Mouse (Mus musculus): ENCODE measurements around the gene Klhl29. TPM values are rescaled to one million over a fixed set of nuclear protein-coding genes. Genes with fewer than 3 reads are reported as not detected.
"Not testable (repeated sequence)": the region's sequence is repeated elsewhere in the genome, so short reads cannot be mapped to it uniquely, and the experiment has no call there.

The Klhl29 gene
- polyA plus RNA-seq, 1 experiment from 2014 or later = 2.8 TPM

- H3K4me2 ChIP-seq (ENCODE audit: low read length) = no peak overlapping the region
- H3K27ac ChIP-seq (ENCODE audit: low read depth) = no peak overlapping the region
- H3K36me3 ChIP-seq (ENCODE audit: control insufficient read depth, insufficient read depth, low read length) = no peaks in the 10 kb centered on the region
- no peaks in the 10 kb centered on the region for H3K27me3 ChIP-seq (replicated peaks; ENCODE audit: control insufficient read depth, insufficient read depth, low read length)
- ATAC-seq (replicated peaks; ENCODE audit: low FRiP score, low TSS enrichment, low read depth) = no peak
- DNase-seq (ENCODE audit: low spot score) = no peak
- no peak overlapping the region for H3K9ac ChIP-seq (ENCODE audit: low read length)
- H3K4me3 ChIP-seq (ENCODE audit: low read depth, low read length) = no peak overlapping the region
- H3K9me3 ChIP-seq (ENCODE audit: control insufficient read depth, low read length) = no peaks in the 10 kb centered on the region
- WGBS = 34% methylated on average over 6 of the region's 6 CpGs
- H3K4me1 ChIP-seq (replicated peaks; ENCODE audit: control insufficient read depth, insufficient read depth, low read length) = peaks cover 9% of the 10 kb centered on the region
Measured at GRCm38 (mm10) chr12:5345088-5345487, 30.4 kb downstream of the Klhl29 start.

GRCm38 (mm10) chr12:5344457-5344856 is 31.0 kb downstream of the Klhl29 start:
- H3K4me1 ChIP-seq (replicated peaks; ENCODE audit: control insufficient read depth, insufficient read depth, low read length); H3K9ac ChIP-seq (ENCODE audit: low read length); H3K4me2 ChIP-seq (ENCODE audit: low read length); DNase-seq (ENCODE audit: low spot score); H3K27me3 ChIP-seq (replicated peaks; ENCODE audit: control insufficient read depth, insufficient read depth, low read length); H3K36me3 ChIP-seq (ENCODE audit: control insufficient read depth, insufficient read depth, low read length); H3K27ac ChIP-seq (ENCODE audit: low read depth); ATAC-seq (replicated peaks; ENCODE audit: low FRiP score, low TSS enrichment, low read depth); H3K4me3 ChIP-seq (ENCODE audit: low read depth, low read length); H3K9me3 ChIP-seq (ENCODE audit: control insufficient read depth, low read length): not testable (repeated sequence)
- WGBS = 95% methylated on average over 6 of the region's 7 CpGs

- no peak for ATAC-seq (replicated peaks; ENCODE audit: low FRiP score, low TSS enrichment, low read depth)
Measured at GRCm38 (mm10) chr12:5340151-5340603, 35.3 kb downstream of the Klhl29 start.

GRCm38 (mm10) chr12:5336927-5337712 is 38.4 kb downstream of the Klhl29 start:
- no peak for ATAC-seq (replicated peaks; ENCODE audit: low FRiP score, low TSS enrichment, low read depth)
- H3K4me3 ChIP-seq (ENCODE audit: low read depth, low read length) = no peak overlapping the region

More at GRCm38 (mm10) chr12:5340151-5340603, 35.3 kb downstream of the Klhl29 start:
- H3K27me3 ChIP-seq (replicated peaks; ENCODE audit: control insufficient read depth, insufficient read depth, low read length) = no peaks in the 10 kb centered on the region
- peaks cover 2% of the 10 kb centered on the region; the same call in 1 of the 2 replicates for H3K4me1 ChIP-seq (replicated peaks; ENCODE audit: control insufficient read depth, insufficient read depth, low read length)
- no peak overlapping the region for H3K9ac ChIP-seq (ENCODE audit: low read length)
- no peak for DNase-seq (ENCODE audit: low spot score)
- H3K4me3 ChIP-seq (ENCODE audit: low read depth, low read length) = no peak overlapping the region
- H3K9me3 ChIP-seq (ENCODE audit: control insufficient read depth, low read length) = no peaks in the 10 kb centered on the region
- no peaks in the 10 kb centered on the region for H3K36me3 ChIP-seq (ENCODE audit: control insufficient read depth, insufficient read depth, low read length)
- 87% methylated on average over 6 of the region's 6 CpGs for WGBS
- H3K4me2 ChIP-seq (ENCODE audit: low read length) = no peak overlapping the region
- H3K27ac ChIP-seq (ENCODE audit: low read depth) = no peak overlapping the region

GRCm38 (mm10) chr12:5336331-5336730 is 39.2 kb downstream of the Klhl29 start:
- no peak overlapping the region for H3K4me3 ChIP-seq (ENCODE audit: low read depth, low read length)
- 80% methylated on average over 6 of the region's 6 CpGs for WGBS
- no peak for DNase-seq (ENCODE audit: low spot score)

More at GRCm38 (mm10) chr12:5336927-5337712, 38.4 kb downstream of the Klhl29 start:
- Histone ChIP-seq H3K4me2 (ENCODE audit: low read length) (no peak overlapping the region), H3K36me3 (ENCODE audit: control insufficient read depth, insufficient read depth, low read length) (no peaks in the 10 kb centered on the region), H3K27ac (ENCODE audit: low read depth) (no peak overlapping the region), H3K4me1 (replicated peaks; ENCODE audit: control insufficient read depth, insufficient read depth, low read length) (no peaks in the 10 kb centered on the region), H3K9ac (ENCODE audit: low read length) (no peak overlapping the region), H3K9me3 (ENCODE audit: control insufficient read depth, low read length) (no peaks in the 10 kb centered on the region), H3K27me3 (replicated peaks; ENCODE audit: control insufficient read depth, insufficient read depth, low read length) (no peaks in the 10 kb centered on the region)
- WGBS = 50% methylated on average over 8 of the region's 8 CpGs
- no peak for DNase-seq (ENCODE audit: low spot score)

GRCm38 (mm10) chr12:5334956-5335355 is 40.5 kb downstream of the Klhl29 start:
- no peak for DNase-seq (ENCODE audit: low spot score)
- no peaks in the 10 kb centered on the region for H3K27me3 ChIP-seq (replicated peaks; ENCODE audit: control insufficient read depth, insufficient read depth, low read length)
- H3K27ac ChIP-seq (ENCODE audit: low read depth) = no peak overlapping the region
- H3K36me3 ChIP-seq (ENCODE audit: control insufficient read depth, insufficient read depth, low read length) = no peaks in the 10 kb centered on the region
- H3K4me2 ChIP-seq (ENCODE audit: low read length) = no peak overlapping the region
- H3K4me3 ChIP-seq (ENCODE audit: low read depth, low read length) = no peak overlapping the region
- ATAC-seq (replicated peaks; ENCODE audit: low FRiP score, low TSS enrichment, low read depth) = no peak
- H3K9ac ChIP-seq (ENCODE audit: low read length) = no peak overlapping the region
- H3K4me1 ChIP-seq (replicated peaks; ENCODE audit: control insufficient read depth, insufficient read depth, low read length) = no peaks in the 10 kb centered on the region
- WGBS = 63% methylated on average over 9 of the region's 9 CpGs
- no peaks in the 10 kb centered on the region for H3K9me3 ChIP-seq (ENCODE audit: control insufficient read depth, low read length)

More at GRCm38 (mm10) chr12:5336331-5336730, 39.2 kb downstream of the Klhl29 start:
- no peak overlapping the region for H3K9ac ChIP-seq (ENCODE audit: low read length)
- ATAC-seq (replicated peaks; ENCODE audit: low FRiP score, low TSS enrichment, low read depth) = no peak
- no peaks in the 10 kb centered on the region for H3K9me3 ChIP-seq (ENCODE audit: control insufficient read depth, low read length)
- no peaks in the 10 kb centered on the region for H3K36me3 ChIP-seq (ENCODE audit: control insufficient read depth, insufficient read depth, low read length)
- no peaks in the 10 kb centered on the region for H3K4me1 ChIP-seq (replicated peaks; ENCODE audit: control insufficient read depth, insufficient read depth, low read length)
- H3K4me2 ChIP-seq (ENCODE audit: low read length) = no peak overlapping the region
- no peak overlapping the region for H3K27ac ChIP-seq (ENCODE audit: low read depth)
- H3K27me3 ChIP-seq (replicated peaks; ENCODE audit: control insufficient read depth, insufficient read depth, low read length) = no peaks in the 10 kb centered on the region

- Histone ChIP-seq H3K27me3 (replicated peaks; ENCODE audit: control insufficient read depth, insufficient read depth, low read length) (no peaks in the 10 kb centered on the region), H3K27ac (ENCODE audit: low read depth) (no peak overlapping the region), H3K36me3 (ENCODE audit: control insufficient read depth, insufficient read depth, low read length) (no peaks in the 10 kb centered on the region), H3K4me2 (ENCODE audit: low read length) (no peak overlapping the region), H3K4me3 (ENCODE audit: low read depth, low read length) (no peak overlapping the region), H3K9me3 (ENCODE audit: control insufficient read depth, low read length) (no peaks in the 10 kb centered on the region), H3K4me1 (replicated peaks; ENCODE audit: control insufficient read depth, insufficient read depth, low read length) (no peaks in the 10 kb centered on the region), H3K9ac (ENCODE audit: low read length) (no peak overlapping the region)
- ATAC-seq (replicated peaks; ENCODE audit: low FRiP score, low TSS enrichment, low read depth) (no peak), DNase-seq (ENCODE audit: low spot score) (no peak)
- 80% methylated on average over 2 of the region's 2 CpGs for WGBS
Measured at GRCm38 (mm10) chr12:5334175-5334574, 41.3 kb downstream of the Klhl29 start.

GRCm38 (mm10) chr12:5331810-5332484 is 43.5 kb downstream of the Klhl29 start:
- Histone ChIP-seq H3K4me2 (ENCODE audit: low read length) (no peak overlapping the region), H3K9ac (ENCODE audit: low read length) (no peak overlapping the region), H3K36me3 (ENCODE audit: control insufficient read depth, insufficient read depth, low read length) (no peaks in the 10 kb centered on the region), H3K27ac (ENCODE audit: low read depth) (no peak overlapping the region), H3K4me3 (ENCODE audit: low read depth, low read length) (no peak overlapping the region), H3K4me1 (replicated peaks; ENCODE audit: control insufficient read depth, insufficient read depth, low read length) (no peaks in the 10 kb centered on the region), H3K9me3 (ENCODE audit: control insufficient read depth, low read length) (no peaks in the 10 kb centered on the region), H3K27me3 (replicated peaks; ENCODE audit: control insufficient read depth, insufficient read depth, low read length) (no peaks in the 10 kb centered on the region)
- DNase-seq (ENCODE audit: low spot score) (no peak), ATAC-seq (replicated peaks; ENCODE audit: low FRiP score, low TSS enrichment, low read depth) (no peak)
- 71% methylated on average over 13 of the region's 13 CpGs for WGBS

Measured in intestine, embryonic 14.5 days (tissue).